Mouse (Mus musculus): ENCODE results near the gene Trappc3l. TPM values are rescaled to one million over a fixed set of nuclear protein-coding genes. Genes with fewer than 3 reads are reported as not detected.

Gene Trappc3l
- polyA plus RNA-seq, 1 experiment from 2014 or later: not detected

- Histone ChIP-seq H3K9ac (no peak overlapping the region), H3K4me2 (no peak overlapping the region), H3K27me3 (no peaks in the 10 kb centered on the region), H3K4me3 (replicated peaks) (no peak overlapping the region), H3K27ac (no peak overlapping the region), H3K9me3 (replicated peaks) (no peaks in the 10 kb centered on the region), H3K36me3 (no peaks in the 10 kb centered on the region), H3K4me1 (replicated peaks) (no peaks in the 10 kb centered on the region)
- 42% methylated on average over 2 of the region's 2 CpGs for WGBS (ENCODE audit: insufficient replicate concordance)
- ATAC-seq (ENCODE audit: low read depth): no peak
- no peak for DNase-seq
These were observed 16.6 kb downstream of the Trappc3l start for GRCm38 (mm10) chr10:34053987-34054386.

DNA sequence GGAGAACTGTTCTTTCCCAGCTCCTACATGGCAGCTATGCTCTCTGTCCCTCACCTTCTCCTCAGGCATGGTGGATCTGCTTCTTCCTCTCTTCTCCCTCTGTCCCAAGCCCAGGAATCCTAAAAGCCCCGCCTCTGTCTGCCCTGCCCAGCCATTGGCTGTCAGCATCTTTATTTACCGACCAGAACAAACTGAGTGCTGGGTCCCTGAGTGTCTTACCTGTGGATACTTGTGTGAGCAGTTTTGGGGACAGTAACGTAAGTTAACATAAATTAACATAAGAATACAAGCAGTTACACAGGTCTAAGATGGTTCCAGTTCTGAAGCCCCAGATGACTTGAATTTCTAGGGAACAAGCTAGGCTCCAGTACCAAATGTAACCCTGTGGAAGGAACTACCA lies 29.2 kb downstream of the Trappc3l start:
- no peaks in the 10 kb centered on the region for H3K9me3 ChIP-seq (replicated peaks)

GRCm38 (mm10) chr10:34069606-34070005 lies 32.2 kb downstream of the Trappc3l start:
- WGBS (ENCODE audit: insufficient replicate concordance): 31% methylated on average over 1 of the region's 1 CpGs

More for the DNA sequence above, 29.2 kb downstream of the Trappc3l start:
- Histone ChIP-seq H3K9ac (no peak overlapping the region), H3K4me1 (replicated peaks) (no peaks in the 10 kb centered on the region), H3K27me3 (no peaks in the 10 kb centered on the region), H3K4me2 (no peak overlapping the region), H3K36me3 (no peaks in the 10 kb centered on the region), H3K27ac (no peak overlapping the region), H3K4me3 (replicated peaks) (no peak overlapping the region)
- 35% methylated on average over 3 of the region's 3 CpGs for WGBS (ENCODE audit: insufficient replicate concordance)
- ATAC-seq (ENCODE audit: low read depth) (no peak), DNase-seq (no peak)

DNA sequence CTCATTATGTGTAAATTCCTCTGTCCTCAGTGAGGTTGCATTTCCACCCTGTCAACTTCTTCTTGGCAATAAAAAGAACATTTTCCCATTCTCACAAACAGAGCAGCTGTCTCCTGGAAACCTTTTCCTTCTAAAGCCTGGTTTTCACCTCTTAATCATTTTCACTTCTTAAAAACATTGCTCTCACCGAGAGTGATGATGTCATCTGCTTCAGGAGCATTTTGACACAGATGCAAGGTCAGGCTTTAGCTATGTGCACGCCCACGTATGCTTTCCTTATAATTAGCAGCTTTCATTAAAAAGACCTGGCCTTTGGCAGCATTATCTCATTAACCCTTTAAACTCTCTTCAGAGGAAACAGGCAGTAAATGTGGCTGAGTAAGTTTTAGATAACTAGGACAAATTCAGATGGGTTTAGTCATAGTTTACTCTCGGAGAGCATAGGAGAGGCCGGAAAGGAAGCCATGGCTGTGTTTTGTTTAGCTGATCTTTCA lies 33.6 kb downstream of the Trappc3l start:
- WGBS (ENCODE audit: insufficient replicate concordance): 55% methylated on average over 5 of the region's 5 CpGs
- Histone ChIP-seq H3K4me3 (replicated peaks) (no peak overlapping the region), H3K27me3 (no peaks in the 10 kb centered on the region), H3K36me3 (no peaks in the 10 kb centered on the region), H3K9me3 (replicated peaks) (no peaks in the 10 kb centered on the region), H3K4me1 (replicated peaks) (no peaks in the 10 kb centered on the region), H3K27ac (no peak overlapping the region), H3K9ac (no peak overlapping the region), H3K4me2 (no peak overlapping the region)
- ATAC-seq (ENCODE audit: low read depth) (no peak), DNase-seq (no peak)

More at GRCm38 (mm10) chr10:34069606-34070005, 32.2 kb downstream of the Trappc3l start:
- DNase-seq (no peak), ATAC-seq (ENCODE audit: low read depth) (no peak)
- Histone ChIP-seq H3K4me3 (replicated peaks) (no peak overlapping the region), H3K36me3 (no peaks in the 10 kb centered on the region), H3K27ac (no peak overlapping the region), H3K4me1 (replicated peaks) (no peaks in the 10 kb centered on the region), H3K4me2 (no peak overlapping the region), H3K27me3 (no peaks in the 10 kb centered on the region), H3K9ac (no peak overlapping the region), H3K9me3 (replicated peaks) (no peaks in the 10 kb centered on the region)

DNA sequence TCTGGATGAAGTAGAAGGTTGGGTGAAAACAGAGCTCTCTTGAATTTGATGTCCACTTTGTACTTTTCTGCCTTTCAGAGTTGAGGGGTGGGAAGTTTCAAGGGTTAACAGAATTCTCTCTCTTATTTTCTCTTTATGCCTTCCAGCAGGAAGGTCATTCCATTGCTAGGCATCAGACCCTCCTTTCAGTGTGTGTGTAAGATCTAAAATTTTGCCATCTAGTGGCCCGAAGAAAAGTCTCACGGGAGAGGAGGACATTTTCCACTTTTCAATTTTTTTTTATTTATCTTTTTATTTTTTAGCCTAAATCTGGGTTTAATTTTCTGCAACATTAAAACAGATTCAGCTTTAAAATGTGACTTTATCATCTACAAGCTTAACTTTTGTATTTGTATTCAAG lies 34.3 kb downstream of the Trappc3l start:
- Histone ChIP-seq H3K9ac (no peak overlapping the region), H3K9me3 (replicated peaks) (no peaks in the 10 kb centered on the region), H3K27me3 (no peaks in the 10 kb centered on the region), H3K4me2 (no peak overlapping the region), H3K27ac (no peak overlapping the region), H3K36me3 (no peaks in the 10 kb centered on the region), H3K4me3 (replicated peaks) (no peak overlapping the region), H3K4me1 (replicated peaks) (no peaks in the 10 kb centered on the region)
- ATAC-seq (ENCODE audit: low read depth) (no peak), DNase-seq (no peak)
- 50% methylated on average over 2 of the region's 2 CpGs for WGBS (ENCODE audit: insufficient replicate concordance)

DNA sequence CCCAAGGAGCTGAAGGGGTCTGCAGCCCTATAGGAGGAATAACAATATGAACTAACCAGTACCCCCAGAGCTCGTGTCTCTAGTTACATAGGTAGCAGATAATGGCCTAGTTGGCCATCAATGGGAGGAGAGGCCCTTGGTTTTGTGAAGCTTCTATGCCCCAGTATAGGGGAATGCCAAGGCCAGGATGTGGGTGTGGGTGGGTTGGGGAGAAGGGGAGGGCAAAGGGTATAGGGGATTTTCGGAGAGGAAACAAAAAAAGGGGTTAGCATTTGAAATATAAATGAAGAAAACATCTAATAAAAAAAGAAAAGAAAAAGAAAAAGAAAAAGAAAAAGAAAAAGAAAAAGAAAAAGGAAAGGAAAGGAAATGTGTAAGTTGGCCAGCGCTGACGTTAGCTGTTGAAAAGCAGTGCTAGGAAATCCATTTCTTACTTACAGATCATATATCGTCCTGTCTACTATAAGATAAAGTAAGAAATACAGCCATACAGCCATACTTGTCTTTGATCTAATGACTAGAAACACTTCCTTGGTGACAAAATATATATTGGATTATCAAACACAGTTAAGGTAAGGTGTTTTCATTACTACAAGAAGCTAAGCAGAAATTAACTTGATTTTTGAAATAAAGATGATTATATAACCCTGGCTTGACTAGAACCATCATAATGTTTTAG lies 37.3 kb downstream of the Trappc3l start:
- Histone ChIP-seq H3K4me1 (replicated peaks) (no peaks in the 10 kb centered on the region), H3K4me3 (replicated peaks) (no peak overlapping the region), H3K4me2 (no peak overlapping the region), H3K27ac (no peak overlapping the region), H3K9me3 (replicated peaks) (no peaks in the 10 kb centered on the region), H3K36me3 (no peaks in the 10 kb centered on the region), H3K9ac (no peak overlapping the region), H3K27me3 (no peaks in the 10 kb centered on the region)
- no peak for DNase-seq
- no peak for ATAC-seq (ENCODE audit: low read depth)
- 64% methylated on average over 5 of the region's 5 CpGs for WGBS (ENCODE audit: insufficient replicate concordance)

GRCm38 (mm10) chr10:34086514-34086913 lies 49.1 kb downstream of the Trappc3l start:
- Histone ChIP-seq H3K36me3 (no peaks in the 10 kb centered on the region), H3K4me1 (replicated peaks) (no peaks in the 10 kb centered on the region), H3K27ac (no peak overlapping the region), H3K9me3 (replicated peaks) (no peaks in the 10 kb centered on the region), H3K4me2 (no peak overlapping the region), H3K4me3 (replicated peaks) (no peak overlapping the region), H3K27me3 (no peaks in the 10 kb centered on the region), H3K9ac (no peak overlapping the region)
- 77% methylated on average over 1 of the region's 1 CpGs for WGBS (ENCODE audit: insufficient replicate concordance)
- no peak for DNase-seq
- no peak for ATAC-seq (ENCODE audit: low read depth)

DNA sequence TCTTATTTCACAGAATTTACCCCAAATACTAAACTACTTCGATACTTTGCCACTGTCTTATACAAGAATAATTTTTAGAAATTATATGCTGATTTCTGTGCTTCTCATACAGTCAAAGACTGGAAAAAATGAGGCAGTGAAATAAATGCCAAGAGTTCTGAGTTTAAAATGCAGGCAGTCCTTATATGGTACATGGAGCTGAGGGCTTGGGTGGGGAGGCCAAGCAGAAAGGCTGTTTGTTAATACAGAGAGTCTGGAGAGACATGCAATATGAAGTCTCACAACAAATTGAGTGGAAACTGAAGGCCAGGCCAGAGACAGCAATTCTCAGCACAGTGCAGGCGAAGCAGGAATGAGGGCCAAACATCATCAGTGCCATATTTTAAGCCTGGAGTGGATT lies 51.1 kb downstream of the Trappc3l start:
- no peak for DNase-seq
- Histone ChIP-seq H3K4me1 (replicated peaks) (no peaks in the 10 kb centered on the region), H3K36me3 (no peaks in the 10 kb centered on the region), H3K4me3 (replicated peaks) (no peak overlapping the region), H3K9ac (no peak overlapping the region), H3K27ac (no peak overlapping the region), H3K4me2 (no peak overlapping the region), H3K27me3 (no peaks in the 10 kb centered on the region), H3K9me3 (replicated peaks) (no peaks in the 10 kb centered on the region)
- ATAC-seq (ENCODE audit: low read depth): no peak
- 60% methylated on average over 2 of the region's 2 CpGs for WGBS (ENCODE audit: insufficient replicate concordance)

GRCm38 (mm10) chr10:34089517-34089916 lies 52.1 kb downstream of the Trappc3l start:
- H3K27me3 ChIP-seq: no peaks in the 10 kb centered on the region
- no peak for DNase-seq
- no peak overlapping the region for H3K9ac ChIP-seq
- no peak overlapping the region for H3K27ac ChIP-seq
- no peak overlapping the region for H3K4me2 ChIP-seq
- no peak for ATAC-seq (ENCODE audit: low read depth)
- no peak overlapping the region for H3K4me3 ChIP-seq (replicated peaks)
- no peaks in the 10 kb centered on the region for H3K4me1 ChIP-seq (replicated peaks)
- 26% methylated on average over 3 of the region's 3 CpGs for WGBS (ENCODE audit: insufficient replicate concordance)
- no peaks in the 10 kb centered on the region for H3K36me3 ChIP-seq
- H3K9me3 ChIP-seq (replicated peaks): no peaks in the 10 kb centered on the region

GRCm38 (mm10) chr10:34090481-34090880 lies 53.1 kb downstream of the Trappc3l start:
- Histone ChIP-seq H3K36me3 (no peaks in the 10 kb centered on the region), H3K4me1 (replicated peaks) (no peaks in the 10 kb centered on the region), H3K9ac (no peak overlapping the region), H3K4me3 (replicated peaks) (no peak overlapping the region), H3K9me3 (replicated peaks) (no peaks in the 10 kb centered on the region), H3K27ac (no peak overlapping the region), H3K4me2 (no peak overlapping the region), H3K27me3 (no peaks in the 10 kb centered on the region)
- DNase-seq (no peak), ATAC-seq (ENCODE audit: low read depth) (no peak)
- WGBS (ENCODE audit: insufficient replicate concordance): 56% methylated on average over 1 of the region's 1 CpGs

GRCm38 (mm10) chr10:34091888-34092287 lies 54.5 kb downstream of the Trappc3l start:
- 47% methylated on average over 5 of the region's 5 CpGs for WGBS (ENCODE audit: insufficient replicate concordance)
- Histone ChIP-seq H3K4me3 (replicated peaks) (no peak overlapping the region), H3K27me3 (no peaks in the 10 kb centered on the region), H3K36me3 (no peaks in the 10 kb centered on the region), H3K4me1 (replicated peaks) (0 out of 2 replicates have a peak, but pooled peaks cover 3% of the 10 kb centered on the region), H3K27ac (no peak overlapping the region), H3K4me2 (no peak overlapping the region), H3K9me3 (replicated peaks) (no peaks in the 10 kb centered on the region), H3K9ac (no peak overlapping the region)
- DNase-seq (no peak), ATAC-seq (ENCODE audit: low read depth) (no peak)

DNA sequence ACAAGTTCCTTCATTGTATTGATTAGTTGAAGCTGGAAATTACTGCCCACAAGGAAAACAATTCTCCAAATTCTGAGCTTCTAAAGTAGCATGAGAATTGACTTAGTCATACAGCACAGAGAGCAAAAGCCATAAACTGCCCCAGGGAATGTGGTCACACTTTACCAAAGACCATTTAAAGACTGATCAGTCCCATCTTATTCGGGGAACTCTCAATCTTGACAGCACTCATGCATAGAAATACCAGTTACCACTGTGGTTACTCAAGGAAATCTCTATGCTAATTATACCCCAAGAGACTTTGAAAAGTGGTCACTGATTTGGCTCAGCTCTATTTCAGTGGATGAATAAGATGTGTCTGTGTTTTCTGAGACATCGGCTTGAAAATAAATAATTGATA lies 57.8 kb downstream of the Trappc3l start:
- no peak overlapping the region for H3K4me3 ChIP-seq (replicated peaks)
- no peaks in the 10 kb centered on the region for H3K9me3 ChIP-seq (replicated peaks)
- no peaks in the 10 kb centered on the region for H3K36me3 ChIP-seq
- H3K27ac ChIP-seq: no peak overlapping the region
- 0 out of 2 replicates have a peak, but pooled peaks cover 3% of the 10 kb centered on the region for H3K4me1 ChIP-seq (replicated peaks)
- WGBS (ENCODE audit: insufficient replicate concordance): 58% methylated on average over 2 of the region's 2 CpGs
- H3K27me3 ChIP-seq: no peaks in the 10 kb centered on the region
- no peak for DNase-seq
- H3K9ac ChIP-seq: no peak overlapping the region
- H3K4me2 ChIP-seq: no peak overlapping the region
- no peak for ATAC-seq (ENCODE audit: low read depth)
